Mouse (Mus musculus) mouse trophoblast stem cell (cell line): ENCODE data around the gene Gm39653.
"Not testable (repeated sequence)": the region's sequence is repeated elsewhere in the genome, so short reads cannot be mapped to it uniquely, and the experiment has no call there.

Experiments used
- in situ Hi-C, 2 experiments: fragments of 300-500 bp; cut with MseI, MboI; formaldehyde crosslinking; loops; 2 replicates in 1 of 2; 3 replicates in 1 of 2; pipeline ENCODE4 v1.15.1; 2025

Gm39653 gene

GRCm38 (mm10) chr1:63615668-63616067 lies at the start of gene Gm39653:
Gene Gm39653, plus strand, starts transcription at chr1:63615968.
- in situ Hi-C loops, result no loop called here

DNA sequence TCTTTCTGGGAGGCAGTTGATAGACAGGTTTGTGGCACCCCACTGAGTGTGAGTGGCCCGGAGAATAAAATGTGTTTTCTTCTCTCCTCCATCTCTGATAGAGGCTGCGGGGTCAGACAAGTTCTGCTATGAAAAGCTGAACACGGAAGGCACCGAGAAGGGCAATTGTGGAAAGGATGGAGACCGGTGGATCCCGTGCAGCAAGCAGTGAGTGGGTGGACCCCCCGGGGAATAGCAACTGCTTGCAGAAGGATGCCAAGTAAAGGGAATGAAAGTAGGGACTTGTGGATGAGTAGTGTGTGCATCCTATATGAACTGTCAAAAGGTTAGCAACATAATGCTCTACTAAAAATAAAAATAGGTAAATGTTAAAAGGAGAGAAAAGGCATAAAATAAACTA lies 49.3 kb upstream of the Gm39653 start:
- in situ Hi-C loops, result no loop called here

DNA sequence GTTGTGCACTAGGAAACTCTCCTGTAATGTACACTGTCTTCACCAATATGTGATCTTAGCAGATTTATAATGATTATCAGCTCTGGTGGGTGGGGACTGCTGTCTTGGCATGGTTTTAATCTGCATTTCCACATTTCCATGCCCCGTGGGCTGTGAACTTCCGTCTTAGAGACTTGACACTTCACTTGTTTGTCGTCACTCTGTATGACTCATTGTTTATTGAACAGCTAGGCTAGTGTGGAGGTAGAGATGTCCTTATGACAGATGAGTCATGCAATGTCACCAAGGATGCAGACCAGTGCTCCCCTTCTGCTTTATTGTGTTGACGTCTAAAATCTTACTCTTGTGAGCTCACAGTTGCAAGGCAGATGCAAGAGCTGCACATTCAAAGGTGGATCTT lies 48.7 kb upstream of the Gm39653 start:
- in situ Hi-C loops, result no loop called here

DNA sequence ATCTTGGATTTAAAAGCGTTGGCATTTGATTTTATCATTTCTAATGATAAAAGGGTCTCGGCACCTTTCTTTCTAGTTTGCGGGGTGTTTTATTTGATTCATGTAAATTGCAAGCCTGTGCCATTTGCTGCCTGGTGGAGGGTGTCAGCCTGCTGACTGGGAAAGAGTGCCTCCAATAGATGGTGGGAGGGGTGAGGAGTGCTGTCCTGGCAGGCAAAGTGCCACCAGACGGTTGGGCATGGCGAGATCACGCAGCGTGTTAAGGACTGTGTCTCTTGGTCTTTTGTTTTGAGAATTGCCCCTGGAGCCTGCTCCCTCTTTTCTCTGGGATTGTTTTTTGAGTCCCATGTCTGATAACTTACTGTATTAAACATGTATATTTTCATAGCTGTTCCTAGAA lies 43.5 kb upstream of the Gm39653 start:
- in situ Hi-C loops, result no loop called here

GRCm38 (mm10) chr1:63573432-63573831 lies 42.3 kb upstream of the Gm39653 start:
- in situ Hi-C loops, result no loop called here

DNA sequence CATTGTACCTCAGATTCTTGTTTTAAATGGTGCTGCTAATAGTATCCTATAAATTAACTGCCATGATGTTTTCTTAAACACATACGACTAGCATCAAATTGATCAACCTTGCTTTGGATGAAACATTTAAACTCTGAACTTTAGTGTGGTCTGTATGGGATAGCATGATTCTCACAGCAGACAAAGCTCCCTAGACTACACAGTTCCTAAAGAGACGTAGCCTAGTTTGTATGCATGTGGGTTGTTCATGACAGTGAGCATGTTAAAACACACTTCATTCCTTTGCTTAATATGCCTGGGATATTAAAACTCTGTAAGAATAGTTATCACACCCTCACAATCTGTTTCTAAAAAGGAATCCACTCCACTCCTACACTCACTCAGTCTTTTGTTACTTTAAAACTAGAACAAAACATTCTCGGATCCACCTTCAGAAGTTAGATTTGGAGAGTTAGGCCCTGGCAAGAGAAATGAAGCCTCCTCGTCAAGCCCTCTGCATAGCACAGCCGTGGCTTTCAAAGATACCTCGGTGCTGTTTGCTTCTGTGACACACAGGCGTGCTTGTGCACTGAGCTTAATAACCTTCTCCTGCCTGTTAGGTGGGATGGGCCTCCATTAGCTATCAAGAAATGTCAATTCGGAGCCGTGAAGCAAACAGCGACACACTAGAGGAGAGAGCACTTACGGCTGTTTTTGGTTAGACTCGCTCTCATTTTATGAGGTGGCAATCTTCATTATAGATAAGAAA lies 41.7 kb upstream of the Gm39653 start:
- in situ Hi-C loops, result no loop called here

GRCm38 (mm10) chr1:63576803-63577202 lies 39.0 kb upstream of the Gm39653 start:
- in situ Hi-C loops, result no loop called here

GRCm38 (mm10) chr1:63579153-63579552 lies 36.6 kb upstream of the Gm39653 start:
- in situ Hi-C loops, result no loop called here

DNA sequence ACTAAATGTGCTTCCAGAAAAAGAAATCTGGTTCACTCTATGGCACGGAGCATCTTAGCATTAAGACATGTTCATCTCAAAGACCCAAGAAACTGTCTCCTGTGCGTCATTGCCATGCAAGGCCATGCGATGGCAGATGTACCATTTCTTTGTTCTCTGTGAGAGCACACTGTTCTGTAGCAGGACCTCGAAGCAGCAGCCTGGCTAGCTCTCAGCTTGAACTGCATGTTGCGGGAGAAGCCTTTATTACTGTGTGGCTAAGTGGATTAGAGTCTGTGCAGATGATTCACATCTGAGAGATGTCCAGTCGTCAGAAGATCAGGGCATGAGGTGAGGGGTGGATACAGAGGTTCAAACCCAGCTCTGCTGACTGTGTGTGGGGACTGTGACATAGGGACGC lies 28.9 kb upstream of the Gm39653 start:
- in situ Hi-C loops, result no loop called here

GRCm38 (mm10) chr1:63603870-63604500 lies 11.8 kb upstream of the Gm39653 start:
- in situ Hi-C loops, result no loop called here

DNA sequence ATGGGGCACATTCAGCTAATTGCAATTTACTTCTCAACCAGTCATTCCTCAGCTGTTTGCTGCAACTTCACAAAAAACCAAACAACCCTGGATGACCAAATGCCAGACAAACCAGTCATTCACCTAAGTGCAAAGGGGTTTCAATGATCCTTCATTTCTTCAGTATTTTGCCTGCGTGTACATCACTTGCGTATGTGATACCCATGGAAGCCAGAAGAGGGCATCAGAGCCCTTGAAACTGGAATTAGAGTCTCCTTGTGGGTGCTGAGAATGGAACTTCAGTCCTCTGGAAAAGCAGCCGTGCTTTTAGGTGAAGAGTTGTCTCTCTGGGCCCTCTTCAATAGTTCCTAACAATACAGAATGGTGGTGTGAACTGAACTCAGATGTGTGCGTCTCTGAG lies 6.2 kb upstream of the Gm39653 start:
- in situ Hi-C loops, result no loop called here

DNA sequence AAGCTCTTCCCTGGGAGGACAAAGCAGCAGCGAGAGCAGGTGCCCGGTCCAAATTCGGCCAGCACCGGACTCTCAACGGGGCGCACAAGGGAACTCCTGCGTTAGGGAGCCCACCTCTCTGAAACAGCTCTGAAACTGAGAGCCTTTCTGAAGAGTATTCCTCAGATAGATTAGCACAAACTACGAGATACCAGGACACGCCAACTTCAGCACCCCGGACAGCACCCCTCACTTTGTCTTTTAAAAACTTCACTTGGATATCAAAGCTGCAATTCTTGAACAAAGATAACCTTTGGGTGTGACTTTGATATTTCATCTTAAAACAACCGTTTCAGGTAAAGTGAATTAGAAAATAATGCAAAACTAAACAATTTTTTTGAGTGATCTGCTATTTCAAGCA lies 1.2 kb upstream of the Gm39653 start:
- in situ Hi-C loops, result no loop called here

DNA sequence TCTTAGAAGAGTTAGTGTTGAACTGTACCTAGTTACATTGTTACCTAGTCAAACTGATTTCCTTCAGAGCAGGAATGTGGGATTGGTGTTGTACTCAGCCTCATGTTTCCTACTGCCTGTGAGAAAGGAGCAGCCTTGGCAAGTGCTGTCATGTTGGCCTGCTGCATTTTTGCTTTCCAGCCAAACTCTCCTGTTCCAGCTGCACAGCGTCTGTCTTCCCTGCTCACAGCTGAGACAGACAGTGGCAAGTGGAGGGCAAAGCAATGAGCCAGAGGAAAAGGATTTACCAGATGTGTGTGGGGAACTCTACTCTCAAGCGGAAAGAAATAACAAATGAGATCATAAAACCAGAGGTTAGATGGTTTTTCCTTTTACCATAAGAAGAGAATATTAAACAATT lies 12.4 kb downstream of the Gm39653 start:
- in situ Hi-C loops, result no loop called here

DNA sequence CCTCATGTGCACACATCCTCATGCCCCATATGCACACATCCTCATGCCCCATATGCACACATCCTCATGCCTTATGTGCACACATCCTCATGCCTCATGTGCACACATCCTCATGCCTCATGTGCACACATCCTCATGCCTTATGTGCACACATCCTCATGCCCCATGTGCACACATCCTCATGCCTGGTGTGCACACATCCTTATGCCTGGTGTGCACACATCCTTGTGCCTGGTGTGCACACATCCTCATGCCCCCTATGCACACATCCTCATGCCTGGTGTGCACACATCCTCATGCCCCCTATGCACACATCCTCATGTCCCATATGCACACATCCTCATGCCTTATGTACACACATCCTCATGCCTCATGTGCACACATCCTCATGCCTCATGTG lies 14.6 kb downstream of the Gm39653 start:
- in situ Hi-C loops, result not testable (repeated sequence)

DNA sequence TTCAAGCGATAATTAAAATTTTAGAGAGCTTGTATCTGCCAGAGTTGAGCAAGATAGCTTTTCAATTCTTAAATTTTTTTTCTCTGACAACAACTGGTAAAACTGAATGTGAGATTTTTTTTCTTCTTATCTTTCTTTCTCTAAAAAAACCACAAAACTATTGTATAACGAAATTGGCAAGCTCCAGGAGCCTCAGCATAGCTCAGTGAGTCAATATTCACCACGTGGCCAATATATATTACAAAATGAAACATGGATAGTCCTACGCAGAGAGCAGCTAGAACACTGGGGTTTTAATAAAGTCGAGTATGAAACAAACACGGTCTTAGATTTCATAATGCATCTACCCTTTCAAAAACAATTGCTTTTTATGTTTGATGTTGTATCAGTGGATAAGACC lies 24.2 kb downstream of the Gm39653 start:
- in situ Hi-C loops, result no loop called here

DNA sequence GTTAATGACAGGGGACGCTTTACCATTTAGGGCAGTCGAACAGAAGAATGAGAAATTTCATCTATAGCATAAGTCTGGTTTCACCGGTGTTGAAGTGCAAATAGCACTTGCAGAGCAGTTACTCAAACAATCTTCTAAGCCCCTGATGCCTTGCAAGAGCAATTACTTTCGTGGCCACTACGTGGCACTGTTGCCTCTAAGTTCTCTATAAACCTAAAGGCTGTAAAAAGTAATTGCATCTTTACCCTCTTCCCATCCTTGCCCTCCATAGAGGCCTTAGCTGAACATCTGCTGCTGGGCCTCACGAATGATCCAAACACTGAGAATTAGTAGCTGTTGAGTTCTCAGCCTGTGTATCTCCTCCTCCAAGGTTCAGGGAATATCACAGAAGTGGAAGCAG lies 42.2 kb downstream of the Gm39653 start:
- in situ Hi-C loops, result loop anchor here in 1 of 2 experiments (25.0 kb wide), 1 partner anchor 1029 kb away; the partner anchor contains the start of gene Ccnyl1

- in situ Hi-C loops, result loop anchor here in 1 of 2 experiments (25.0 kb wide), 1 partner anchor 1028 kb away; the partner anchor contains the start of gene Ccnyl1
These were observed 43.8 kb downstream of the Gm39653 start for GRCm38 (mm10) chr1:63659591-63659990.

DNA sequence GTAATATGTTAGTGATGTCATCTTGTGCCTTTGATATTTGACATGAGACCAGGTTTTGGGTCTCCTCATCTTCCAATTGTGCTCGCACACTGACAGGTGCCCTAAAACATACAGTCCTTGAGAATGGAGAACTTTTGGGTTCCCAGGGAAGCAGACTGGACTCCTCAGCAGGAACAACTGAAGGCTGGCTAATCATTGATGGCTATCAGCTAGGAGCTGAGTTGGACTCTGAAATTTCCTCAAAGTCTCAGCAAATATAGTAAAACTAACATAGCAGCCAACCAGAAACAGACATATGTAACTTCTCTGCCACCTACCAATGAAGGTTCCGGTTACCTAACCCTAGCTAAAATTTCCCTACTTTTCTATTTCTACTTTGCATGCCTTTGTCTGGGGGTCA lies 50.3 kb downstream of the Gm39653 start:
- in situ Hi-C loops, result loop anchor here (5.0 to 25.0 kb wide), 2 partner anchors 781 to 1021 kb away; partner anchors contain the start of gene Ccnyl1 (in 1 of the 2)

DNA sequence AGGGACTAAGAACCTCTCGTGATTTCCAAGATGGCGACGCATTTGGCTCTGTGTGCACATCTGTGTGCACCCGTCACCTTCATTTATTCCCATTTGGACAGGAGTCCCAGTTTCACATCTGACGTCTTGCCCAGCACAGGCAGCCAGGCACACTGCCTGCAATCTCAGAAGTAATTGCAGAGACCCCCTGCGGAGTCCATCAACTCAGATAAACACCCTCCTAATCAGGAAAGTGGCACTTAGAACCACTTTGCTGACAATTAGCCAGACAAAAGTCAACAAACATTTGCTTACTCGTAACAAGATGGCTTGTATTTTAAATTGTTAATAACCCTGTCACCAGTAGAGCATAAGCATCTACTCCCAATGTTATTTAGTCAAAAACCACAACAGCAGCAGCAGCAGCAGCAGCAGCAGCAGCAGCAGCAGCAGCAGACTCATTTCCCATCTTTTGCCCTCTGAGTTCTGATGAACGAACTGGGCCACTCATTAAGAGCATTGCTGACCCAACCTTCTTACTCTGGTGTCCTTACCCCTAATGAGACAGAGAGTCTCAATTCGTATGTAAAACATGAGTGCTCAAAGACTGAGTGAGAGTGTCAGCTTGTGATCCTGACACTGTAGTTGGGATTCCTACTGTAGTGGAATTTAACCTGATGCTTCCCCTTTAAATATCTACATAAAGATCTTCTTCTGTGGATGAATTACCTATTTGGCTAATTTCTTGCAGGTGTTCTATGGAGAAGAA lies 51.6 kb downstream of the Gm39653 start:
- in situ Hi-C loops, result loop anchor here (5.0 to 25.0 kb wide), 2 partner anchors 780 to 1020 kb away; partner anchors contain the start of gene Ccnyl1 (in 1 of the 2)

- in situ Hi-C loops, result loop anchor here (5.0 to 25.0 kb wide), 2 partner anchors 779 to 1019 kb away; partner anchors contain the start of gene Ccnyl1 (in 1 of the 2)
These were observed 52.4 kb downstream of the Gm39653 start for GRCm38 (mm10) chr1:63667949-63668851.

DNA sequence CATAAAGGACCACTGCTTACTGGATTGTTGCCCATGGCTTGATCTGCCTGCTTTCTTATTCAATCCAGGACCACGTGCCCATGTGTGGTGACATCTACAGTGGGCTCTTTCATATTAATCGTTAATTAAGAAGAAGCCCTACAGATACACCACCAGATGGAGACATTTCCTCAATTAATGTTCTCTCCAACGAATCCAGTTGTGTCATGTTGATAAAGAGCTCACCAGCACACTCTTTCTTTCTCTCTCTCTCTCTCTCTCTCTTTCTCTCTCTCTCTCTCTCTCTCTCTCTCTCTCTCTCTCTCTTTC lies 53.0 kb downstream of the Gm39653 start:
- in situ Hi-C loops, result loop anchor here (5.0 to 25.0 kb wide), 2 partner anchors 778 to 1018 kb away; partner anchors contain the start of gene Ccnyl1 (in 1 of the 2)
